Mouse (Mus musculus) spleen, adult 2 months (tissue): Measurements from ENCODE around the gene Hagh. TPM values are rescaled to one million over a fixed set of nuclear protein-coding genes. Genes with fewer than 3 reads are reported as not detected.

Experiments
- DNase-seq, 2 experiments: peaks; one replicate each; pipeline versions ENCODE4 v3.0.0 to v3.0.0-alpha.2; 2012 to 2021; ENCODE audit warnings: low spot score in 2 of 2, low read depth in 1 of 2
- H3K27ac ChIP-seq: fragments of 200-500 bp; 2 replicates; pipeline ENCODE4 v1.5.1; 2012; ENCODE audit warnings: low read length, inconsistent platforms; ENCODE audit not compliant: insufficient read depth
- H3K27me3 ChIP-seq: fragments of 200-500 bp; 2 replicates; pipeline ENCODE4 v1.6.1; 2012; ENCODE audit warnings: mild to moderate bottlenecking, moderate library complexity, low read length, inconsistent platforms; ENCODE audit not compliant: control insufficient read depth, insufficient read depth
- H3K36me3 ChIP-seq: fragments of 200-500 bp; 2 replicates; pipeline ENCODE4 v1.6.1; 2012; ENCODE audit warnings: mild to moderate bottlenecking, low read length, inconsistent platforms; ENCODE audit not compliant: control insufficient read depth, insufficient read depth
- H3K4me1 ChIP-seq: fragments of 200-500 bp; 2 replicates; pipeline ENCODE4 v1.6.1; 2011; ENCODE audit warnings: inconsistent platforms; ENCODE audit not compliant: control insufficient read depth, insufficient read depth, insufficient read length
- H3K4me3 ChIP-seq: fragments of 200-500 bp; 2 replicates; pipeline ENCODE4 v1.5.1; 2011; ENCODE audit warnings: mild to moderate bottlenecking, inconsistent platforms; ENCODE audit not compliant: insufficient read depth, insufficient read length; ENCODE audit errors: extremely low read depth
- CTCF ChIP-seq: fragments of 200-500 bp; IDR thresholded peaks from 2 replicates; pipeline ENCODE4 v1.5.1; 2011; ENCODE audit warnings: mild to moderate bottlenecking, inconsistent platforms; ENCODE audit not compliant: insufficient read depth, insufficient read length, insufficient replicate concordance; ENCODE audit errors: extremely low read depth
- POLR2A ChIP-seq: fragments of 200-500 bp; IDR thresholded peaks from 2 replicates; pipeline ENCODE4 v1.6.1; 2011; ENCODE audit warnings: low read depth, low read length, inconsistent platforms
- WGBS: fragments of 180-500 bp; shearing (Covaris S2); methylation state at CpG from one replicate; pipeline ENCODE4 v1.1.7; 2018; 5-methylcytosine and 5-hydroxymethylcytosine counted together
- polyA plus RNA-seq: library from polyadenylated mRNA; depleted of rRNA; stranded (reverse); fragments of >200 nt; gene quantifications from 2 replicates; pipeline ENCODE4 v1.2.3, GENCODE M21; 2012

The Hagh gene
- polyA plus RNA-seq, 1 experiment, result 142 TPM

DNA sequence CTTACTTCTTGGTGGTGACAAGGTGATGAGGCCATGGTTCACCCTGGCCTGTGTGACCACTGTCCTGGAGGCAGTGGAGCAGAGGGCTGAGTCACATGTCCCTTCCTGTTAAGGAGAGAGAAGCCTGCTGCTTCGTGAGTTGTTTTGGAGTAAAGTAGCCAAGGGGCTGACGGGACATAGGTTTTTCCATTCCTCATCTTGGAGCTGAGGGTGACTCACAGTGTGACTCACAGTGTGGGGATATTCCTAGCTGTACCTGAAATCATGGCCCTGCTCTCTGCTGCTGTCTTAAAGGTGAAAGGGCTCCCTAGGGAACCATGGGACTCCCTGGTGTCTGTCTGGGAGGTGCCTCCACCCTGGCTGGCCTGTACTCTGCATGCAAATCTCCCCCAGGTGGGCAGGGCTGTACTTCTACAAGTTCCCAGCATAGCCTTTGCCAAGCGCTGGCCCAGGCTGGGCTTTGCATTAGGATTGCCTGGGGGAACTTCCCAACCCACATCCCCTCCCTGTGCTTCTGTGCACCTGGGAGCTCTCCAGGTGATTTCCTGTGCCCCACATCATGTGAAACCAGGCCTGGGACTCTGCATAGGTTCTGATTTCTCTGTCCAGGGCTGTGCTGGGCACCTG, 16.0 kb downstream of the Hagh start:
- no peak for DNase-seq
- 91% methylated on average over 3 of the region's 3 CpGs for WGBS
- Histone ChIP-seq H3K4me3 (no peak overlapping the region), H3K36me3 (peaks cover 23% of the 10 kb centered on the region), H3K27me3 (no peaks in the 10 kb centered on the region), H3K27ac (no peak overlapping the region), H3K4me1 (no peaks in the 10 kb centered on the region)
- no peak for TF ChIP-seq CTCF
- TF ChIP-seq POLR2A, result no peak

DNA sequence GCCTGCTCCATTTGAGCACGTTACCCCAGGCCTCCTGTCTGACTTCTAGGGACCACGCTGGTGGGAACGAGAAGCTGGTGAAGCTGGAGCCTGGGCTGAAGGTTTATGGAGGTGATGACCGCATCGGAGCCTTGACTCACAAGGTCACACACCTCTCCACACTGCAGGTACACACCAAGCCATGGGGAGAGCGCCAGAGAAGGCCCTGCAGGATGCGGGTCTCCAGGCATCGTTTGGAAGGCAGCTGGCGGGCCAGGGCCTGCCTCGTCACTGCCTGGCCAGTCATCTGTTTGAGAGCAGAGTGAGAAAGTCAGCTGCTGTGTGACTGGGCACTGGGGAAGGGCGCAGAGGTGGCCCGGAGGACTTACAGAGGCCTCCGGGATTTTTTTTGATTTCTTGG, 16.6 kb downstream of the Hagh start:
- Histone ChIP-seq H3K36me3 (peaks cover 29% of the 10 kb centered on the region), H3K27me3 (no peaks in the 10 kb centered on the region), H3K4me3 (no peak overlapping the region), H3K4me1 (no peaks in the 10 kb centered on the region), H3K27ac (no peak overlapping the region)
- 97% methylated on average over 13 of the region's 13 CpGs for WGBS
- no peak for DNase-seq
- TF ChIP-seq POLR2A, result no peak
- TF ChIP-seq CTCF, result no peak

DNA sequence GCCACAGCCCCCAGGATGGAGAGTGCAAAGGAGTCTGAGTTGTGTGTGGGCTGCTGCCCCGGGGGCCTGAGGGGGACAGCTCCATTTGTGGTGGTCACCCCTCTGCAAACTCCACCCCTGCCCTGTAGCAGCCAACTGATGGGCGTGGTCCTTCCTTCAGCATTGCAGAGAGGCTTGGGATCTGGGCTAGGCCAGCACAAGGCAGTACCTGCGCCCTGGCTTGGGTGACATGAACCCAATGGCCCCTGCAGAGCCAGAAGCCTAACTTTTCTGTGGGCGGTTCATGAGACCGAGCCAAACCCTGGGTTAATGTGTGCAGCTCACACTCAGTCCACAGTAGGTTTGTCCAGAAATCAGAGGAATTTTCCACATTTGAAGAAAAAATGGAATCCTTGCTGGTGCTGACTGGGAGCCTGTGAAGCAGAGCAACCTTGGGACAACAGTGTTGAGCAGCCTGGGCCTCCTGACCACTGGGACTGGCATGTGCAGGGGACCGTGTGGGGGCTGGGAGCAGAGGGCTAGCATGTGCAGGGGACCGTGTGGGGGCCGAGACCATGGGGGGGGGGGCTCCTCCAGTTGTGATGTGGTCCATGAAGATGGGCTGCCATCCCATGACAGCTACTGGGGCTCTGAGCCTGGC, 18.0 kb downstream of the Hagh start:
- no peaks in the 10 kb centered on the region for H3K27me3 ChIP-seq
- H3K36me3 ChIP-seq, result peaks cover 32% of the 10 kb centered on the region
- no peak overlapping the region; the same call in 1 of the 2 replicates for H3K27ac ChIP-seq
- 80% methylated on average over 8 of the region's 8 CpGs for WGBS
- no peak for DNase-seq
- no peaks in the 10 kb centered on the region for H3K4me1 ChIP-seq
- H3K4me3 ChIP-seq, result no peak overlapping the region
- no peak for TF ChIP-seq POLR2A
- TF ChIP-seq CTCF, result no peak

DNA sequence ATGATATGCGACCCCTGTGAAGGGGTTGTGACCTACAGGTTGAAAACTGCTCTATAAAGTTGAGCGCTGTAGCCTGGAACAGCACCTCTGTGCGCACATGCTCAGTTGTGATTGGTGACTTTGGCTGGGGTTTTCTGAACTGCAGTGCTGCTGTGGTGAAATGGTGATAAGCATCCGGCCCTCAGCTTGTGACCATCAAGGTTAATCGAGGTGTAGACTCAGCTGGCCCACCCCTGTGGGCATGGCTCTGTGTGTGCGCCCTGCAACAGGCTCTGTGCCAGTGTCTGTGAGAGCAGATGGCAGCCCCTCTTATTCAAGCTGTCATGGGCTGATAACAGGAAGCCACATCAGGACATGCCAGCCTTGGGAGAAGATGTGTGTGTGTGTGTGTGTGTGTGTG, 19.0 kb downstream of the Hagh start:
- H3K27ac ChIP-seq, result no peak overlapping the region
- no peaks in the 10 kb centered on the region for H3K4me1 ChIP-seq
- WGBS, result 76% methylated on average over 6 of the region's 6 CpGs
- TF ChIP-seq CTCF (no peak), POLR2A (no peak)
- H3K27me3 ChIP-seq, result no peaks in the 10 kb centered on the region
- H3K36me3 ChIP-seq, result peaks cover 30% of the 10 kb centered on the region
- no peak for DNase-seq
- no peak overlapping the region for H3K4me3 ChIP-seq

DNA sequence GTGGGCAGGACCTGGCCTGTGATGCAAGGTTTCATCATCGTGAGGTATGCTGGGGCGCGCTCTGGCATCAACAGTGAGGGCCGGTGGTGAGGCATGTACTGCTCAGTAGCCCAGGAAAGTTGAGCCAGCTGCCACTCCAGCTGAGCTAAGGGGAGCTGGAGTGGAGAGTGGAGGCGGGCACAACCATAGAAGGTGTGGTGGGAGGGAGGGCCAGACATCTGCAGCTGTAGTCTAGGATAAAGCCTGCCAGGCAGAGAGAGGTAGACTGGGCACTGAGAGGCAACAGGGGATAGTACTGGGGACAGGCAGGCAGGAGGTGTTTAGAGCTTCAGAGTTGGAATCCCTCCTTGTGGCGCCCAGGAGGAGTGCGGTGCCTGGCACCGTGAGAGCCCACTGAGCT, 20.1 kb downstream of the Hagh start:
- no peaks in the 10 kb centered on the region for H3K4me1 ChIP-seq
- DNase-seq, result no peak
- 87% methylated on average over 8 of the region's 8 CpGs for WGBS
- peaks cover 37% of the 10 kb centered on the region for H3K36me3 ChIP-seq
- TF ChIP-seq CTCF (no peak), POLR2A (no peak)
- H3K27ac ChIP-seq, result peak overlapping the region; percentile 53; the same call in 1 of the 2 replicates
- no peak overlapping the region for H3K4me3 ChIP-seq
- H3K27me3 ChIP-seq, result no peaks in the 10 kb centered on the region

DNA sequence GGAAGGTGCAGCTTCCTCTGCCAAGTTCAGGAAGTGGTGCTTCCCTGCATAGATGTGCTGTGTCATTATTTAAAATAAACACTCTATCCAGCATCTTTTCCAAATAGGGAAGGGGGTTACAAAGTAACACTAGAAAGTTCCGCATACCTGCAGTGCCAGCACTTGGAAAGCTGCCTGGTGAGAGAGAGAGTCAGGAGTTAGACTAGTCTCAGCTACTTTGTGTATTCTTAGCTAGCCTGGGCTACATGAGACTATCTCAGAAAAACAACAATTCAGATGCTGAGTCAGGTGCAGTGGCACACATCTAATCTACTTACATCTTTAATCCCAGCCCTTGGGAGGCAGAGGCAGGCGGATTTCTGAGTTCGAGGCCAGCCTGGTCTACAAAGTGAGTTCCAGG, 21.8 kb downstream of the Hagh start:
- no peaks in the 10 kb centered on the region for H3K4me1 ChIP-seq
- 95% methylated on average over 3 of the region's 3 CpGs for WGBS
- TF ChIP-seq CTCF (no peak), POLR2A (no peak)
- H3K36me3 ChIP-seq, result peaks cover 40% of the 10 kb centered on the region
- H3K27ac ChIP-seq, result no peak overlapping the region
- no peak overlapping the region for H3K4me3 ChIP-seq
- H3K27me3 ChIP-seq, result no peaks in the 10 kb centered on the region
- no peak for DNase-seq

DNA sequence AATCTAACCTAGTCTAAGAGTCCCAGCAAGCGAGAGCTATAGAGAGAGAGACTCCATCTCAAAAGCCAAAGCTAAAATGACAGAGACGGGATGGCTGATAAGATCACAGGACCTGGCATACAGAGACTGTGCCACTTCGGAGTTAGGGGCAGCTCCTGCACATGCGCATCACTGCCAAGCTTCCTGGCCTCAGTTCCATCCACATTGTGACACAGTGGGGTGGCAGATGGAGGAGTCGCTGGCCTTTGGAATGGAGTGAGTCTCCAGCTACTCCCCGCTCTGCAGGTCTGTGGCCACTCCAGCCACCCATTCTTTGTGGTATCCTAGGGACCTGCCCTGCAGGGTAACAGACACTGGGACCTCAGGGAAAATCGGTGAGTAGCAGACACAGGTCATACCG, 25.8 kb downstream of the Hagh start, which contains the start of gene Igfals:
Gene Igfals (plus strand): TSS at position 222 of the 400 bp plus-strand sequence.
- no peaks in the 10 kb centered on the region for H3K4me1 ChIP-seq
- no peak within 1 kb of the TSS for H3K4me3 ChIP-seq
- DNase-seq, result no peak
- H3K27me3 ChIP-seq, result no peaks in the 10 kb centered on the region
- TF ChIP-seq POLR2A (no peak), CTCF (no peak)
- H3K36me3 ChIP-seq, result peaks cover 30% of the 10 kb centered on the region
- WGBS, result 92% methylated on average over 8 of the region's 8 CpGs
- no peak within 1 kb of the TSS for H3K27ac ChIP-seq
